Mouse (Mus musculus) forebrain, embryonic 11.5 days (tissue): Measurements from ENCODE around the gene Rnf4. TPM values are rescaled to one million over a fixed set of nuclear protein-coding genes. Genes with fewer than 3 reads are reported as not detected.

Experiments
- ATAC-seq: fragments of 200-750 bp; cut with Nextera tagmentation; replicated peaks from 2 replicates; pipeline ENCODE4 v1.8.0; 2017; ENCODE audit warnings: moderate TSS enrichment; ENCODE audit not compliant: low FRiP score
- DNase-seq: peaks from one replicate; pipeline ENCODE4 v3.0.0-alpha.2; 2017; ENCODE audit warnings: low spot score
- H3K27ac ChIP-seq: fragments of 300-500 bp; sonication (generic); 2 replicates; pipeline ENCODE4 v1.5.1; 2014; ENCODE audit warnings: low read depth, low read length
- H3K27me3 ChIP-seq: fragments of 300-500 bp; sonication (generic); 2 replicates; pipeline ENCODE4 v1.6.1; 2014; ENCODE audit warnings: mild to moderate bottlenecking, low read length, mixed read lengths; ENCODE audit not compliant: control insufficient read depth, insufficient read depth
- H3K36me3 ChIP-seq: fragments of 300-500 bp; sonication (generic); 2 replicates; pipeline ENCODE4 v1.6.1; 2014; ENCODE audit warnings: mild to moderate bottlenecking, low read length, moderate library complexity, mixed read lengths; ENCODE audit not compliant: control insufficient read depth, insufficient read depth
- H3K4me1 ChIP-seq: fragments of 300-500 bp; sonication (generic); replicated peaks from 2 replicates; pipeline ENCODE4 v1.6.1; 2014; ENCODE audit warnings: low read length, mixed read lengths; ENCODE audit not compliant: control insufficient read depth, insufficient read depth
- H3K4me2 ChIP-seq: fragments of 300-500 bp; sonication (generic); 2 replicates; pipeline ENCODE4 v1.6.1; 2014; ENCODE audit warnings: low read depth, mild to moderate bottlenecking, low read length, moderate library complexity, mixed read lengths; ENCODE audit not compliant: severe bottlenecking
- H3K4me3 ChIP-seq: fragments of 300-500 bp; sonication (generic); 2 replicates; pipeline ENCODE4 v1.5.1; 2014; ENCODE audit warnings: low read depth, low read length
- H3K9ac ChIP-seq: fragments of 300-500 bp; sonication (generic); 2 replicates; pipeline ENCODE4 v1.6.1; 2014; ENCODE audit warnings: low read length
- H3K9me3 ChIP-seq: fragments of 300-500 bp; sonication (generic); 2 replicates; pipeline ENCODE4 v1.6.1; 2016; ENCODE audit warnings: low read length, mixed read lengths; ENCODE audit not compliant: control insufficient read depth
- WGBS: fragments of 180-500 bp; shearing (Covaris S2); extraction: QIAGEN DNeasy Blood & Tissue Kit; methylation state at CpG from one replicate; pipeline ENCODE4 v1.1.7; 2014; 5-methylcytosine and 5-hydroxymethylcytosine counted together
- polyA plus RNA-seq: library from polyadenylated mRNA; unstranded; fragments of >200 nt; fragmentation: Nextera tagmentation; extraction: Ambion mirVana; gene quantifications from 2 replicates; pipeline ENCODE4 v1.2.1, GENCODE M21; 2014

Rnf4 gene
- polyA plus RNA-seq, 1 experiment from 2014 or later, result 199 TPM

DNA sequence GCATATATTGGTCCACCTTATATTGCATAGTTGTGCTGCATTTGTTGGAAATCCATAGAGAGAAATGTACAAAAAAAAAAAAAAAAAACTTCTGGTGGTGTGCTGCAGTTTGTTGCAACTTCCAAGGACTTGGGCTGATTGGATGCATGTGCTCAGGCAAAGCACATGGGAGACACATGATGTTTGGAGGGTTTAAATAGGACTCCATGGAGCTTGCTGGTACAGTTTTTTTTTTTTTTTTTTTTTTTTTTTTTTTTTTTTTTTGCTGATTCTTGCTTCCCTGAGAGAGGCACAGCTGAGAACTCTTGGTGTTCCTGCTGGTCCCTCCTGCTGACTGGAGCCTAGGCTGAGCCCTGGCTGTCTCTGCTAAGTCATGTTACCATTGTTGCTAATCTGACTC is 27.0 kb downstream of the Rnf4 start:
- Histone ChIP-seq H3K4me1 (no peaks in the 10 kb centered on the region), H3K4me2 (no peak overlapping the region), H3K9ac (no peak overlapping the region), H3K4me3 (no peak overlapping the region), H3K27ac (no peak overlapping the region), H3K27me3 (no peaks in the 10 kb centered on the region), H3K36me3 (no peaks in the 10 kb centered on the region), H3K9me3 (no peaks in the 10 kb centered on the region)
- ATAC-seq, result no peak
- DNase-seq, result no peak

DNA sequence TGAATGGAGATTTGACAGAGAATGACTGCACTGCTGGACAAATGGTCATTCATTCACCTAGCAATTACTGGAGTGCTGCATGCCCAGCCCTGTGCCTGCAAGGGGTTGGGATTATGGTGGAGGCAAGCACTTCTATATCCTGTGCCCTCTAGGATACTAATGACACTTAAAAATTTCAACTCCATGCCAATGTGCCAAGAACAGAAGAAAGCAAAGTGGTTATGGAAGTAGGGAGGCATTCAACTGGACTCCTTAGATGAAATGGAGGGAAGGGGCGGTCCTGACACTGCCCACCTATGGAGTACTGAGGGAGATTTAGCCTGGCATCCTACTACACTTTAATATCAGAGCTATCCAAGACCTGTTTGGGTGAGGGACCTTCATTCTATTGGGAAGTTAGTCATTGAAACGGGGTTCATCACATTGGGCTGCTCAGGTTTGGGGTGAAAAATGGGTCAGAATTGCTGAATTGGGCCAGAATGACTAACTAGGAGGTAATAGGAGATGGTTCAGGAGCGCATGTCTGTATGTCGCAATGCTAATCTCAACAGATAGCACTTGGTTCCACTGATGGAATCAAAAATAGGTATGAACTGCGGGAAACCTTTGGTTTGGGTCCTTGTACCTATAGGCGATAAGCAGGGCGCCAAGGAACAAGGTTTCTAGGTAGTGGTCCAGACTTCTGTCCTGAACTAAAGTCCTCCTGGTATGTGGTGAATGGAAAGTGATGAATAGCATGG is 32.6 kb downstream of the Rnf4 start:
- no peak for DNase-seq
- peak overlapping the region; percentile 56 for H3K4me2 ChIP-seq
- H3K36me3 ChIP-seq, result no peaks in the 10 kb centered on the region
- peak overlapping the region; percentile 97 for H3K4me3 ChIP-seq
- no peaks in the 10 kb centered on the region for H3K27me3 ChIP-seq
- peaks cover 7% of the 10 kb centered on the region; the same call in 1 of the 2 replicates for H3K4me1 ChIP-seq
- no peak for ATAC-seq
- peak overlapping the region; percentile 63 for H3K27ac ChIP-seq
- H3K9me3 ChIP-seq, result no peaks in the 10 kb centered on the region
- 71% methylated on average over 7 of the region's 7 CpGs for WGBS
- peak overlapping the region; percentile 65 for H3K9ac ChIP-seq

DNA sequence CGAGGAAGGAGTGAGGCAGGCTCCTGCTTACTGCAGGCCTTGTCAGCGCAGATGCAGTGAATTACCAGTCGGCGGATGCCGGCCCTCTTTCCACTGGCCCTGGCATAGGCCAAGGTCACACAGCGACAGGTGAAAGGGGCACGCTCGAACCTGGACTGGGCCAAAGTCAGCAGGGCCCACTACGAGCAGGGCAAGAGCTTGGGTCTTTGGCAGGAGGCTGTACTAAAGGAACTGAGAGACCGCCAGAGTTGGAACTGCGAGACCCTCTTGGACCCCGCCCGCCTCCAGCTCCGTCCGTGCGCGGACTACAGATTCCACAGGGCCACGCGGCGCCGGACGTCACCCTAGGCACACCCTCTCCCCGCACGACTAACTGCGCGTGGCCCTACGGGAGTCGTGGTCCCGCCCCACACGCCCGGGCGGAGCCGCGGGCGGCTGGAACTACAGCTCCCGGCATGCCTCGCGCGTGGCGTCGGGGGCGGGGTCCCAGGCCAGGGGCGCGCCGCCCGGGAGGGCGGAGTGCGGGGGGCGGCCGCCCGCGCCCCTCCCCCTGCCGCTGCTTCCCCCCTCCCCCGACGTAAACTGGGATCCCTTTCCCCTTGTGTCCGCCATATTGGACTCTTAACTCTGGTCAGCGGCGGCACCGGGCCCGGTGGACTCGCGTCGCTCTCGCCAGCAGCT is 33.4 kb downstream of the Rnf4 start, which contains the start of gene Fam193a:
Gene Fam193a (plus strand): TSS at position 593 of the 681 bp plus-strand sequence.
- DNase-seq, result peak; percentile 99
- no peaks in the 10 kb centered on the region for H3K36me3 ChIP-seq
- H3K4me3 ChIP-seq, result peak within 1 kb of the TSS; percentile 97
- peak within 1 kb of the TSS; percentile 63 for H3K4me2 ChIP-seq
- H3K4me1 ChIP-seq, result peaks cover 7% of the 10 kb centered on the region; the same call in 1 of the 2 replicates
- H3K27me3 ChIP-seq, result no peaks in the 10 kb centered on the region
- peak within 1 kb of the TSS; percentile 84 for H3K9ac ChIP-seq
- ATAC-seq, result peak; percentile 100
- no peaks in the 10 kb centered on the region for H3K9me3 ChIP-seq
- peak within 1 kb of the TSS; percentile 63 for H3K27ac ChIP-seq
- WGBS, result under 1% methylated on average over 54 of the region's 64 CpGs

DNA sequence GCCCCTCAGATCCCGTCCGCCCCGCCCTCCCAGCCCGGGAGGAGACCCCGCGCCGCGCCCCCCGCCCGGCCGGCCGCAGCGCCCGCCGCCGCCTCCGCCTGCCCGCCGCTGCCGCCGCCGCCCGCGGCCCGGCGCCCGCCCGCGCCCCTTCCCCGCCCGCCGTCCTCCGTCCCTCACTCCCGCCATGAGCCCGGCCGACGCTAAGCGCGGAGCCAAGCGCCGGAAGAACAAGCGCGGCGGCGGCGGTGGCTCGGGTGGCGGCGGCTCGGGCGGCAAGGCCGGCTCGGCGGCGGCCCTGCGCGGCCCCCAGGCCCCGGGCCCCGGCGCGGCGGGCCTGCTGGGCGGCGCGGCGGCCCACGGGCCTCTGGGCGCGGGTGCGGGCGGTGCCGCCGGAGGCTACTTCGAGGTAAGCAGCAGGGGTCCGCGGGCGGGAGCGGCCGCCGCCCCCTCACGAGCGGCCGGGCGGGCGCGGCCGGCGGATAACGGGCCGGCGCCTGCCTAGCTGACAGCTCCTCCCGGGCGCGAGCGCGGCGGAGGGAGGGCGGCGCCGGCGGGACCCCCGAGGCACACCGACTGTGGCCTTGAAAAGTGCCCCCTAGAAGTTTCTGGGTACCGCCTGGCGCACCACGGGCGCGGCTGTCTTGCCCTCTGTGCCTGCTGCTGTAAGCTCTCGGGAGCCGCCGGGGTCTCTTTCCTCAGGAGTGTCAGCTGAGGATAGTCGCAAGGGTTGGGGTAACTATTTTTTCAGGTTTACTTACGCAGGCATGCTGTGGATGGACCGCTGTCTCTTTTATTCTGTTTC is 34.1 kb downstream of the Rnf4 start:
- Histone ChIP-seq H3K36me3 (no peaks in the 10 kb centered on the region), H3K9me3 (no peaks in the 10 kb centered on the region), H3K27me3 (no peaks in the 10 kb centered on the region), H3K27ac (peak overlapping the region; percentile 25; the same call in 1 of the 2 replicates), H3K4me3 (peak overlapping the region; percentile 97), H3K4me1 (peaks cover 7% of the 10 kb centered on the region; the same call in 1 of the 2 replicates), H3K9ac (peak overlapping the region; percentile 84), H3K4me2 (peak overlapping the region; percentile 63)
- no peak for ATAC-seq
- DNase-seq, result peak; percentile 75
- under 1% methylated on average over 41 of the region's 114 CpGs for WGBS

DNA sequence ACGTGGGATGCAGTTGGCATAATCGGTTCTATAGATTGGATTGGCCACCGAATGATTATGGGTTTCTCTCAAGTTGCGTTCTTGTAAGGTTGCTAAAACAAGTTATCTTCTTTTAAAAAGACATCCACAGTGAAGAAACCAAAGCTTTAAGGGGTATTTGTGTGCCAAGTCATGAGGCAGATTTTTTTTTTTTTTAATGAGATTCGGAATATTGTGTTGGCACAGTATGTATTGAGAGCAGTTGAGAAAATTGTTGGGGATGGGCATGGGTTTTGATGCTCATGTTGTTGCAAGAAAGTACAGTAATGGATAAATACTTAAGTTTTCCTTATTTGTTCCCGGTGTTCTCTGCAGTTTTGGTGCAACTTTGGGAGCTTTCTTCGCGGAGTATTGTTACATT is 34.8 kb downstream of the Rnf4 start:
- Histone ChIP-seq H3K4me3 (peak overlapping the region; percentile 97), H3K4me1 (peaks cover 7% of the 10 kb centered on the region; the same call in 1 of the 2 replicates), H3K27me3 (no peaks in the 10 kb centered on the region), H3K4me2 (peak overlapping the region; percentile 63), H3K9ac (peak overlapping the region; percentile 84), H3K9me3 (no peaks in the 10 kb centered on the region), H3K36me3 (no peaks in the 10 kb centered on the region), H3K27ac (no peak overlapping the region)
- ATAC-seq (no peak), DNase-seq (no peak)
- 40% methylated on average over 8 of the region's 8 CpGs for WGBS

DNA sequence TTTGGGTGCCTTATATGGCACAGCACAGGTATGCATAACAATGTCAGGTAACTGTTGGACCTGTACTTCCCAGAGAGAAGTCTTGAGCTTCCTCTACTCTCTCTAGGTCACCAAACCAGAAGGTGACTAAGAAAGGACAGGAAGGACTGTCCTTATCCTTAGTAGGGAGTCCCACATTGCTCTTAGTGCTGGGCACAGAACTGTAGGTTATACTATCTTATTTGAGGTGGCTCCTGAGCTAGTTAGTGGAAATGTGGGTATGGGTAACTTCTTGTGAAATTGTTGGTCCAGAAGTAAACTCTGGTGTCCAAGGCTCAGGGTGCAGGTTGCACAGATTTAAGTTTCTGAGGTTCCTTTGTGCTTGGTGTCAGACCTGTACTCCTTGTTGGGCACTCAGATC is 36.1 kb downstream of the Rnf4 start:
- Histone ChIP-seq H3K4me3 (no peak overlapping the region), H3K36me3 (no peaks in the 10 kb centered on the region), H3K4me1 (peaks cover 7% of the 10 kb centered on the region; the same call in 1 of the 2 replicates), H3K4me2 (no peak overlapping the region), H3K27ac (no peak overlapping the region), H3K9ac (no peak overlapping the region), H3K27me3 (no peaks in the 10 kb centered on the region), H3K9me3 (no peaks in the 10 kb centered on the region)
- DNase-seq (no peak), ATAC-seq (no peak)

DNA sequence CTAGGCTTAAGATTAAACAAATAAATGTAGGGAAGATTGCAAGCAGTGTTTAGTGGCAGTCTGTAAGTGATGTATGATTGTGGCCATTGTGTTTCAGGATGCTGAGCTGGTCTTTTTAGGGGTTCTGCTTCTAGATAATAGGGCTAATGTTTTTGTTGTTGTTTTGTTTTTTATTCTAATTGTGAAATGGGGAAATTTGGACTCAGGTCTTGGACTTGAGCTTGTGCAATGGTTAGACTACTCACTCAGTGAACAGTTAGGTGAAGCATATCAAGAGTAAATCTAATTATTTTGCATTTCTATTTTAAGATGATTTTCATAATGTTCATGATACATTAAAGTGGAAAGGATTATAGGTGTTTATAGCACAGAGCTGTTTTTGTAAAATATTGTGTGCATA is 36.5 kb downstream of the Rnf4 start:
- no peaks in the 10 kb centered on the region for H3K9me3 ChIP-seq
- H3K27me3 ChIP-seq, result no peaks in the 10 kb centered on the region
- H3K4me1 ChIP-seq, result peaks cover 7% of the 10 kb centered on the region; the same call in 1 of the 2 replicates
- ATAC-seq (no peak), DNase-seq (no peak)
- H3K36me3 ChIP-seq, result no peaks in the 10 kb centered on the region
- H3K9ac ChIP-seq, result no peak overlapping the region
- H3K27ac ChIP-seq, result no peak overlapping the region
- H3K4me2 ChIP-seq, result no peak overlapping the region
- H3K4me3 ChIP-seq, result no peak overlapping the region

DNA sequence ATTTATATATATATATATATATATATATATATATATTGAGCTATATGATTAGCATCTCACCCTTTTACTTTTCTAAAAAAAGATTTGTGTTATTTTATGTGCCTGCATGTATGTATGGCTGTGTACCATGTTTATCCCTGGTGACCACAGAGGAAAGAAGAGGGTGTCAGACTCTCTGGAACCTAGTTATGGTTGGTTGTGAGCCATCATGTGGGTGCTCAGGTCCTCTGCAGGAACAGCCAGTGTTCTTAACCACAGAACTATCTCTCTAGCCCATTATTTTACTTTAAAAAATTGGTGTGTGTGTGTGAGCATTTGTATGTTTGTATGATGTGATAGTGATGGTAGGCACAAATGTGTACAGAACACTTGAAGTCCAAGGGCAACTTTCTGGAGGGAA is 42.7 kb downstream of the Rnf4 start:
- Histone ChIP-seq H3K4me2 (no peak overlapping the region), H3K27me3 (no peaks in the 10 kb centered on the region), H3K4me3 (no peak overlapping the region), H3K36me3 (no peaks in the 10 kb centered on the region), H3K27ac (no peak overlapping the region), H3K4me1 (no peaks in the 10 kb centered on the region), H3K9ac (no peak overlapping the region), H3K9me3 (no peaks in the 10 kb centered on the region)
- DNase-seq (no peak), ATAC-seq (no peak)
